Mouse (Mus musculus): ENCODE results near the gene Bbs12.

DNA sequence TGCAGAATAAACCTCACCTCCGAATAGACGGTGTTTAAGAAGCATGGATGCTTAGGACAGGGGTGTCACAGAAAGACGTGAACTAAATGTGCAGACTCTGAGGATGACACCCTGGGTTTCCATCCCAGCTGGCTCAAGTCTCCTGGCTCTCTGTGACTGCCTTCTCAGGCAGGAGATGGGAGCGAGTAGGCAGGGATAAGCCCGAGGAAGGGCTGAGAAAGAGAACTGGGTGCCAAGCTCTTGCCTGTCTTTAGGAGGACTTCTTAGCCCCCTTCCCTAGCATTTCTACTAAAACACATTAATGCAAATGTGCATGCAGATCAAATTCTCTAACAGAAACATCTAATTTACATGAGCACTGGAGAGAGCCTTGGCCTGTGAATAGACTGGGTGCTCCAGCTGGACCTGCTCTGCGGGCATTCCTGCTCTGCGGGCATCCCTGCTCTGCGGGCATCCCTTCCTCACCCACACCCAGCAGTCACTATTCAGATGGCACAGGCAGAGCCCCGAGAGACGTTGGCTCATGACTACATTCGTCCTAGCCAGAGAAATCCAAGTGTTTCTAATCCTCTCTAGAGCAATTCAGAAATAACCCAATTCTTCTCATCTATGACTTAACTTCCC, 29.9 kb upstream of the Bbs12 start:
- TF ChIP-seq CTCF (IDR thresholded peaks at IDR 0.05; ENCODE audit: low read depth) = no peak
- TF ChIP-seq EP300 (IDR thresholded peaks at IDR 0.05; ENCODE audit: low read depth) = no peak

Measured in liver, postnatal 0 days (tissue).